Mouse (Mus musculus) stomach, embryonic 16.5 days (tissue): ENCODE results near the gene Rfxap. TPM values are rescaled to one million over a fixed set of nuclear protein-coding genes. Genes with fewer than 3 reads are reported as not detected.

ENCODE experiments used
- ATAC-seq: fragments of 200-750 bp; cut with Nextera tagmentation; 2 replicates; pipeline ENCODE4 v1.8.0; 2017; ENCODE audit warnings: moderate number of reproducible peaks, moderate TSS enrichment; ENCODE audit not compliant: insufficient read depth, low FRiP score
- H3K27ac ChIP-seq: fragments of 300-500 bp; sonication (generic); 2 replicates; pipeline ENCODE4 v1.5.1; 2014; ENCODE audit warnings: low read length
- H3K27me3 ChIP-seq: fragments of 300-500 bp; sonication (generic); 2 replicates; pipeline ENCODE4 v1.6.1; 2014; ENCODE audit warnings: low read length, control low read depth, mixed read lengths; ENCODE audit not compliant: control insufficient read depth, insufficient read depth
- H3K36me3 ChIP-seq: fragments of 300-500 bp; sonication (generic); 2 replicates; pipeline ENCODE4 v1.6.1; 2014; ENCODE audit warnings: low read length; ENCODE audit not compliant: control insufficient read depth, insufficient read depth
- H3K4me1 ChIP-seq: fragments of 300-500 bp; sonication (generic); 2 replicates; pipeline ENCODE4 v1.6.1; 2014; ENCODE audit warnings: low read length, control low read depth, mixed read lengths; ENCODE audit not compliant: control insufficient read depth, insufficient read depth
- H3K4me2 ChIP-seq: fragments of 300-500 bp; sonication (generic); 2 replicates; pipeline ENCODE4 v1.6.1; 2014; ENCODE audit warnings: low read depth, low read length, mixed read lengths
- H3K4me3 ChIP-seq: fragments of 300-500 bp; sonication (generic); replicated peaks from 2 replicates; pipeline ENCODE4 v1.5.1; 2014; ENCODE audit warnings: mild to moderate bottlenecking, low read length
- H3K9ac ChIP-seq: fragments of 300-500 bp; sonication (generic); 2 replicates; pipeline ENCODE4 v1.6.1; 2014; ENCODE audit warnings: low read length
- H3K9me3 ChIP-seq: fragments of 300-500 bp; sonication (generic); replicated peaks from 2 replicates; pipeline ENCODE4 v1.6.1; 2016; ENCODE audit warnings: low read length, control low read depth; ENCODE audit not compliant: control insufficient read depth
- WGBS: fragments of 180-500 bp; shearing (Covaris S2); extraction: QIAGEN DNeasy Blood & Tissue Kit; methylation state at CpG from one replicate; pipeline ENCODE4 v1.1.7; 2014; 5-methylcytosine and 5-hydroxymethylcytosine counted together
- polyA plus RNA-seq: library from polyadenylated mRNA; unstranded; fragments of >200 nt; fragmentation: Nextera tagmentation; extraction: Ambion mirVana; gene quantifications from 2 replicates; pipeline ENCODE4 v1.2.1, GENCODE M21; 2015

Rfxap gene
- 19.0 and 19.4 TPM in 2 replicates for polyA plus RNA-seq

GRCm38 (mm10) chr3:54807666-54808217 lies at the start of gene Rfxap:
Gene Rfxap (minus strand): TSS chr3:54807791.
- under 1% methylated on average over 52 of the region's 52 CpGs for WGBS
- Histone ChIP-seq H3K4me2 (peak within 1 kb of the TSS; percentile 55), H3K27ac (peak within 1 kb of the TSS; percentile 94), H3K4me1 (peaks cover 11% of the 10 kb centered on the region), H3K4me3 (peak within 1 kb of the TSS; percentile 55), H3K27me3 (no peaks in the 10 kb centered on the region), H3K9me3 (no peaks in the 10 kb centered on the region), H3K9ac (peak within 1 kb of the TSS; percentile 98), H3K36me3 (peaks cover 9% of the 10 kb centered on the region; the same call in 1 of the 2 replicates)
- ATAC-seq: peak; percentile 97

- Histone ChIP-seq H3K9ac (no peak overlapping the region), H3K4me2 (no peak overlapping the region), H3K36me3 (no peaks in the 10 kb centered on the region), H3K27ac (no peak overlapping the region), H3K9me3 (no peaks in the 10 kb centered on the region), H3K4me3 (no peak overlapping the region), H3K4me1 (no peaks in the 10 kb centered on the region), H3K27me3 (no peaks in the 10 kb centered on the region)
- no peak for ATAC-seq
- 59% methylated on average over 2 of the region's 2 CpGs for WGBS
Observed at GRCm38 (mm10) chr3:54835421-54835820, 27.8 kb upstream of the Rfxap start.

GRCm38 (mm10) chr3:54832491-54832890 lies 24.9 kb upstream of the Rfxap start:
- 78% methylated on average over 3 of the region's 3 CpGs for WGBS

GRCm38 (mm10) chr3:54822526-54822925 lies 14.9 kb upstream of the Rfxap start:
- H3K9me3 ChIP-seq: no peaks in the 10 kb centered on the region
- no peak for ATAC-seq
- no peak overlapping the region for H3K4me3 ChIP-seq
- no peaks in the 10 kb centered on the region for H3K4me1 ChIP-seq
- no peak overlapping the region for H3K9ac ChIP-seq
- H3K4me2 ChIP-seq: no peak overlapping the region
- no peaks in the 10 kb centered on the region for H3K36me3 ChIP-seq
- no peaks in the 10 kb centered on the region for H3K27me3 ChIP-seq
- WGBS: 70% methylated on average over 5 of the region's 5 CpGs
- no peak overlapping the region for H3K27ac ChIP-seq

More at GRCm38 (mm10) chr3:54832491-54832890, 24.9 kb upstream of the Rfxap start:
- no peak for ATAC-seq
- H3K4me1 ChIP-seq: no peaks in the 10 kb centered on the region
- H3K4me3 ChIP-seq: no peak overlapping the region
- no peaks in the 10 kb centered on the region for H3K36me3 ChIP-seq
- H3K27me3 ChIP-seq: no peaks in the 10 kb centered on the region
- no peak overlapping the region for H3K9ac ChIP-seq
- H3K4me2 ChIP-seq: no peak overlapping the region
- H3K9me3 ChIP-seq: no peaks in the 10 kb centered on the region
- no peak overlapping the region for H3K27ac ChIP-seq

- no peaks in the 10 kb centered on the region for H3K4me1 ChIP-seq
- ATAC-seq: no peak
- no peaks in the 10 kb centered on the region for H3K36me3 ChIP-seq
- H3K9ac ChIP-seq: no peak overlapping the region
- H3K4me2 ChIP-seq: no peak overlapping the region
- no peak overlapping the region for H3K4me3 ChIP-seq
- H3K27ac ChIP-seq: no peak overlapping the region
- no peaks in the 10 kb centered on the region for H3K27me3 ChIP-seq
- 19% methylated on average over 3 of the region's 3 CpGs for WGBS
- no peaks in the 10 kb centered on the region for H3K9me3 ChIP-seq
Observed at GRCm38 (mm10) chr3:54815292-54815691, 7.7 kb upstream of the Rfxap start.

- H3K27me3 ChIP-seq: no peaks in the 10 kb centered on the region
- H3K4me3 ChIP-seq: no peak overlapping the region
- ATAC-seq: no peak
- H3K9ac ChIP-seq: no peak overlapping the region
- no peaks in the 10 kb centered on the region for H3K36me3 ChIP-seq
- 48% methylated on average over 6 of the region's 6 CpGs for WGBS
- no peak overlapping the region for H3K4me2 ChIP-seq
- no peaks in the 10 kb centered on the region for H3K9me3 ChIP-seq
- no peak overlapping the region for H3K27ac ChIP-seq
- H3K4me1 ChIP-seq: no peaks in the 10 kb centered on the region
Observed at GRCm38 (mm10) chr3:54814622-54815021, 7.0 kb upstream of the Rfxap start.

GRCm38 (mm10) chr3:54813418-54813988 lies 5.9 kb upstream of the Rfxap start:
- 69% methylated on average over 6 of the region's 6 CpGs for WGBS
- H3K36me3 ChIP-seq: no peaks in the 10 kb centered on the region

GRCm38 (mm10) chr3:54811616-54812015 lies 4.0 kb upstream of the Rfxap start:
- Histone ChIP-seq H3K36me3 (no peaks in the 10 kb centered on the region), H3K27me3 (no peaks in the 10 kb centered on the region), H3K4me1 (peaks cover 4% of the 10 kb centered on the region; the same call in 1 of the 2 replicates), H3K4me2 (no peak overlapping the region), H3K27ac (no peak overlapping the region), H3K9ac (no peak overlapping the region), H3K4me3 (no peak overlapping the region), H3K9me3 (no peaks in the 10 kb centered on the region)
- ATAC-seq: no peak
- WGBS: 49% methylated on average over 1 of the region's 1 CpGs

More at GRCm38 (mm10) chr3:54813418-54813988, 5.9 kb upstream of the Rfxap start:
- ATAC-seq: no peak
- Histone ChIP-seq H3K27me3 (no peaks in the 10 kb centered on the region), H3K9ac (no peak overlapping the region), H3K27ac (no peak overlapping the region), H3K4me1 (no peaks in the 10 kb centered on the region), H3K4me2 (no peak overlapping the region), H3K9me3 (no peaks in the 10 kb centered on the region), H3K4me3 (no peak overlapping the region)

- Histone ChIP-seq H3K9me3 (no peaks in the 10 kb centered on the region), H3K4me1 (peaks cover 11% of the 10 kb centered on the region), H3K4me2 (no peak overlapping the region), H3K27me3 (no peaks in the 10 kb centered on the region), H3K27ac (no peak overlapping the region), H3K4me3 (no peak overlapping the region), H3K36me3 (peaks cover 2% of the 10 kb centered on the region; the same call in 1 of the 2 replicates), H3K9ac (no peak overlapping the region)
- ATAC-seq: no peak
- WGBS: 58% methylated on average over 5 of the region's 5 CpGs
Observed at GRCm38 (mm10) chr3:54809111-54809510, 1.5 kb upstream of the Rfxap start.
